Mouse (Mus musculus): ENCODE data around the gene Krt33b. TPM values are rescaled to one million over a fixed set of nuclear protein-coding genes. Genes with fewer than 3 reads are reported as not detected.

The Krt33b gene
- not detected for total RNA-seq (2021)
- long read RNA-seq, experiment 1: 0 reads
- long read RNA-seq, experiment 2: 0 reads

GRCm38 (mm10) chr11:100029768-100030167 lies at the start of gene Krt33b:
Gene Krt33b, minus strand, starts transcription at chr11:100029868.
- no peak for DNase-seq (ENCODE audit: low spot score in 2 of 2)

- DNase-seq (ENCODE audit: low spot score in 2 of 2): no peak
Observed at GRCm38 (mm10) chr11:100073873-100074272, 44.2 kb upstream of the Krt33b start.

- no peak for DNase-seq (ENCODE audit: low spot score in 2 of 2)
Observed at GRCm38 (mm10) chr11:100067293-100068036, 37.8 kb upstream of the Krt33b start.

- DNase-seq (ENCODE audit: low spot score in 2 of 2): no peak
Observed at GRCm38 (mm10) chr11:100066236-100067010, 36.8 kb upstream of the Krt33b start.

- no peak for DNase-seq (ENCODE audit: low spot score in 2 of 2)
Observed at GRCm38 (mm10) chr11:100058875-100059274, 29.2 kb upstream of the Krt33b start.

GRCm38 (mm10) chr11:100055686-100056655 lies 26.3 kb upstream of the Krt33b start:
- no peak for DNase-seq (ENCODE audit: low spot score in 2 of 2)

GRCm38 (mm10) chr11:100050451-100050850 lies 20.8 kb upstream of the Krt33b start, which contains the start of gene Krt31:
Gene Krt31, minus strand, starts transcription at chr11:100050551.
- DNase-seq (ENCODE audit: low spot score in 2 of 2): no peak

- no peak for DNase-seq (ENCODE audit: low spot score in 2 of 2)
Observed at GRCm38 (mm10) chr11:100047193-100047592, 17.5 kb upstream of the Krt33b start.

GRCm38 (mm10) chr11:100046303-100046866 lies 16.7 kb upstream of the Krt33b start:
- no peak for DNase-seq (ENCODE audit: low spot score in 2 of 2)

- DNase-seq (ENCODE audit: low spot score in 2 of 2): no peak
Observed at GRCm38 (mm10) chr11:100041454-100041853, 11.8 kb upstream of the Krt33b start, which contains the start of gene Krt34. Gene Krt34, minus strand, starts transcription at chr11:100041554.

GRCm38 (mm10) chr11:100021438-100021837 lies 8.2 kb downstream of the Krt33b start:
- no peak for DNase-seq (ENCODE audit: low spot score in 2 of 2)

GRCm38 (mm10) chr11:100019466-100019865 lies 10.2 kb downstream of the Krt33b start:
- DNase-seq (ENCODE audit: low spot score in 2 of 2): no peak

- no peak for DNase-seq (ENCODE audit: low spot score in 2 of 2)
Observed at GRCm38 (mm10) chr11:100016112-100016511, 13.6 kb downstream of the Krt33b start, which contains the start of gene Krt33a. Gene Krt33a, minus strand, starts transcription at chr11:100016212.

GRCm38 (mm10) chr11:100013691-100014171 lies 15.9 kb downstream of the Krt33b start:
- DNase-seq (ENCODE audit: low spot score in 2 of 2): no peak

- DNase-seq (ENCODE audit: low spot score in 2 of 2): no peak
Observed at GRCm38 (mm10) chr11:100010682-100011081, 19.0 kb downstream of the Krt33b start.

- DNase-seq (ENCODE audit: low spot score in 2 of 2): no peak
Observed at GRCm38 (mm10) chr11:100008336-100008735, 21.3 kb downstream of the Krt33b start.

GRCm38 (mm10) chr11:100006624-100007023 lies 23.0 kb downstream of the Krt33b start:
- no peak for DNase-seq (ENCODE audit: low spot score in 2 of 2)

- no peak for DNase-seq (ENCODE audit: low spot score in 2 of 2)
Observed at GRCm38 (mm10) chr11:100005905-100006304, 23.8 kb downstream of the Krt33b start.

GRCm38 (mm10) chr11:100004846-100005245 lies 24.8 kb downstream of the Krt33b start:
- no peak for DNase-seq (ENCODE audit: low spot score in 2 of 2)

GRCm38 (mm10) chr11:99999091-99999490 lies 30.6 kb downstream of the Krt33b start:
- no peak for DNase-seq (ENCODE audit: low spot score in 2 of 2)

GRCm38 (mm10) chr11:99994384-99994661 lies 35.3 kb downstream of the Krt33b start:
- no peak for DNase-seq (ENCODE audit: low spot score in 2 of 2)
